7 mouse cellular contexts compared by ENCODE assay signal in the genomic region with DNA sequence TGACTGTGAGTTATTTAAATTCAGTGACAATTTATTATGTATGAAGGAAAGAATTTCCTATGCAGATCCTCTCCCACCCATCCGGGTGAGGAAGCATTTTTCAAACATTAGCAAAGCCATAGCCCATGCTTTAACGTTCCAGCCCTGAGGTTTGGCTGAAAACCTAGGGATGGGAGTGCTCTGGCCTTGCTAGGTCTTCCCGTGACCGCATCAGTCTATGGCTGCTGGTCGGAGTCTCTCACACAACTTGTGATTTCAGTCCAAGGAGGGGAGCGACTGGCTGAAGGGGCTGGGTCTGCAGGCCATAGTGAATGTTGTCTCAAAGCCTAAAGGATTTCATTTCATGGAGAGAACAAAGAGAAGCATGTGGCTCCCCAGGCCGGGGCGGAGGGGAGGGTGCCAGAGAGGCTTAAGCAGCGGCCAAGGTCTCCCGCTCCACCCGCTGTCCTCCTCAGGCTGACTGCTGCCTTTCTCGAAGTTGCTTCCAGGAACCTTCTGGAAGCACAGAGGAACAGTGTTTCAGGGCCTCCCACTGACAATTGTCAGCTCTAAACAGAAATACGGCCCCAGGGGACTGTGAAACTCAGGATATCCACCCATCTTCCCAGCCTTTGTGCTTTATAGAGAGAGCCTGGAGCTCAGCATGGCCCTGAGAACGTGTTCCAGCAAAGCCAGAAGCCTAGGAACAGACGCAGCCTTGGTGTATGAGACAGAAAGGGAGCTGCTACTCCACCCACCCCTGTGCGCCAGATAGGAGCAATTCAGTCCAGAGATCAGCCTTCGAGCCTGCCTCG. TPM values are rescaled to one million over a fixed set of nuclear protein-coding genes. Genes with fewer than 3 reads are reported as not detected.
DNase-seq lines count a peak whose midpoint lies in the region; ATAC-seq and TF ChIP-seq lines count a peak whose summit lies in the region.

No protein-coding gene starts in this region.

- no peak overlapping the region for H3K4me2 ChIP-seq in liver, embryonic 12.5 days
- H3K4me2 ChIP-seq in neural tube, embryonic 14.5 days (ENCODE audit: low read depth, low read length): no peak overlapping the region

- no peaks in the 10 kb centered on the region for H3K36me3 ChIP-seq in ES-E14 (ENCODE audit: control insufficient read depth, insufficient read depth, low read length, poor library complexity, severe bottlenecking)
- peaks cover 4% of the 10 kb centered on the region; the same call in 1 of the 2 replicates for H3K36me3 ChIP-seq in liver, embryonic 12.5 days
- H3K36me3 ChIP-seq in neural tube, embryonic 14.5 days (ENCODE audit: control insufficient read depth, insufficient read depth, low read length): no peaks in the 10 kb centered on the region

- DNase-seq in ES-E14 (ENCODE audit: low read depth, low spot score) (no peak), NIH3T3 (ENCODE audit: low read depth) (peak; percentile 30)
- DNase-seq in fibroblast of lung, adult 2 months (ENCODE audit: low read depth): peak; percentile 71
- DNase-seq in heart, postnatal 36 days: peak; percentile 59 to 64

- H3K27ac ChIP-seq in ES-E14 (ENCODE audit: insufficient read depth, low read depth, low read length, poor library complexity, severe bottlenecking): no peak overlapping the region
- no peak overlapping the region for H3K27ac ChIP-seq in liver, embryonic 12.5 days
- H3K27ac ChIP-seq in neural tube, embryonic 14.5 days (ENCODE audit: low read depth, low read length): peak overlapping the region; percentile 52; the same call in 1 of the 2 replicates

- 65% methylated on average over 18 of the region's 18 CpGs for WGBS in liver, embryonic 12.5 days (ENCODE audit: insufficient replicate concordance)
- 36% methylated on average over 18 of the region's 18 CpGs for WGBS in neural tube, embryonic 14.5 days

- no peaks in the 10 kb centered on the region for H3K9me3 ChIP-seq in ES-E14 (ENCODE audit: control insufficient read depth, insufficient read depth, low read depth, low read length)
- no peaks in the 10 kb centered on the region for H3K9me3 ChIP-seq in liver, embryonic 12.5 days (replicated peaks)
- no peaks in the 10 kb centered on the region for H3K9me3 ChIP-seq in neural tube, embryonic 14.5 days (ENCODE audit: control insufficient read depth, low read length)

- peaks cover 2 to 13% of the 10 kb centered on the region in 2 experiments; a peak in 1 of 4 replicates for H3K4me1 ChIP-seq in ES-E14 (ENCODE audit: control insufficient read depth in 2 of 2, insufficient read depth in 2 of 2, low read length in 2 of 2, poor library complexity in 1 of 2)
- H3K4me1 ChIP-seq in liver, embryonic 12.5 days: peaks cover 29% of the 10 kb centered on the region
- H3K4me1 ChIP-seq in neural tube, embryonic 14.5 days (ENCODE audit: control insufficient read depth, insufficient read depth, low read length): peaks cover 10% of the 10 kb centered on the region

- H3K27me3 ChIP-seq in liver, embryonic 12.5 days (replicated peaks): no peaks in the 10 kb centered on the region
- no peaks in the 10 kb centered on the region for H3K27me3 ChIP-seq in neural tube, embryonic 14.5 days (ENCODE audit: control insufficient read depth, insufficient read depth, low read length)

- H3K4me3 ChIP-seq in ES-E14 (ENCODE audit: insufficient read depth in 1 of 2, low read depth in 1 of 2, low read length in 2 of 2, poor library complexity in 1 of 2, severe bottlenecking in 1 of 2): no peak overlapping the region
- no peak overlapping the region for H3K4me3 ChIP-seq in liver, embryonic 12.5 days
- H3K4me3 ChIP-seq in neural tube, embryonic 14.5 days (ENCODE audit: low read depth, low read length): no peak overlapping the region

- peak; percentile 58; the same call in 1 of the 2 replicates for ATAC-seq in liver, embryonic 12.5 days
- ATAC-seq in neural tube, embryonic 14.5 days (ENCODE audit: low read depth): peak; percentile 30; the same call in 1 of the 2 replicates
- no peak for ATAC-seq in CD4-positive, CD25-positive, alpha-beta regulatory T cell, adult 4 months

- intact Hi-C loops in heart, postnatal 36 days (cut with DNase I): loop anchor here (2.0 kb wide), 1 partner anchor 38 kb away; no protein-coding TSS in a partner anchor

- in situ Hi-C loops in ES-E14 (cut with MboI; ENCODE audit: low sequenced_read_pairs in 2 of 2, unreplicated experiment in 2 of 2): no loop called here

- 0 out of 2 replicates have a peak overlapping the region, but pooled peaks have one; percentile 7 for H3K9ac ChIP-seq in ES-E14 (ENCODE audit: insufficient read depth, low read depth, low read length, poor library complexity, severe bottlenecking)
- no peak overlapping the region for H3K9ac ChIP-seq in liver, embryonic 12.5 days
- H3K9ac ChIP-seq in neural tube, embryonic 14.5 days (replicated peaks; ENCODE audit: low read depth, low read length): peak overlapping the region; percentile 17; the same call in 1 of the 2 replicates

TF ChIP-seq in ES-E14, 5 proteins besides CTCF, POLR2A, EP300 and RAD21:
- TF ChIP-seq HCFC1 (IDR thresholded peaks at IDR 0.05; ENCODE audit: borderline replicate concordance, insufficient read depth, low read length) (no peak), ZC3H11A (IDR thresholded peaks at IDR 0.05; ENCODE audit: borderline replicate concordance, low read depth, low read length) (no peak)

RNA-seq across cellular contexts. Expression of a gene that starts 38.6 kb away (rescaled TPM):
- not detected in 2 replicates for total RNA-seq in ES-E14 (2012; rRNA removed)
- total RNA-seq in heart, postnatal 36 days (2021): 1 to 10 TPM in 1 of 2 experiments, not detected in 1; 2.4 TPM
- not detected in 2 replicates for polyA plus RNA-seq in liver, embryonic 12.5 days (2016; fragmentation: Nextera tagmentation; extraction: Ambion mirVana)
- polyA plus RNA-seq in neural tube, embryonic 14.5 days (2014; fragmentation: Nextera tagmentation; extraction: Ambion mirVana): not detected in 2 replicates
- polyA plus RNA-seq in CD4-positive, CD25-positive, alpha-beta regulatory T cell, adult 4 months (2017; shearing (Covaris generic)): not detected

RNA-seq across cellular contexts. Expression of a gene that starts 42.1 kb away (rescaled TPM):
- total RNA-seq in ES-E14 (2012; rRNA removed): 42.2 and 79.2 TPM in 2 replicates
- total RNA-seq in heart, postnatal 36 days (2021): 10 to 100 TPM; 10.5 to 12.7 TPM
- polyA plus RNA-seq in liver, embryonic 12.5 days (2016; fragmentation: Nextera tagmentation; extraction: Ambion mirVana): 28.9 and 29.3 TPM in 2 replicates
- polyA plus RNA-seq in neural tube, embryonic 14.5 days (2014; fragmentation: Nextera tagmentation; extraction: Ambion mirVana): 17.5 and 18.0 TPM in 2 replicates
- 10 to 100 TPM; 26.9 to 29.6 TPM for polyA plus RNA-seq in CD4-positive, CD25-positive, alpha-beta regulatory T cell, adult 4 months (2017; shearing (Covaris generic))

RNA-seq across cellular contexts. Expression of a gene that starts 50.9 kb away (rescaled TPM):
- 6.1 and 9.1 TPM in 2 replicates for total RNA-seq in ES-E14 (2012; rRNA removed)
- 10 to 100 TPM; 33.3 to 38.5 TPM for total RNA-seq in heart, postnatal 36 days (2021)
- 6.6 and 7.3 TPM in 2 replicates for polyA plus RNA-seq in liver, embryonic 12.5 days (2016; fragmentation: Nextera tagmentation; extraction: Ambion mirVana)
- polyA plus RNA-seq in neural tube, embryonic 14.5 days (2014; fragmentation: Nextera tagmentation; extraction: Ambion mirVana): 5.0 and 9.7 TPM in 2 replicates
- polyA plus RNA-seq in CD4-positive, CD25-positive, alpha-beta regulatory T cell, adult 4 months (2017; shearing (Covaris generic)): 10 to 100 TPM; 25.6 to 25.8 TPM
